Mouse (Mus musculus) embryonic facial prominence, embryonic 13.5 days (tissue): ENCODE data around the gene Pcif1. TPM values are rescaled to one million over a fixed set of nuclear protein-coding genes. Genes with fewer than 3 reads are reported as not detected.
"Not testable (repeated sequence)": the region's sequence is repeated elsewhere in the genome, so short reads cannot be mapped to it uniquely, and the experiment has no call there.

Experiments used
- ATAC-seq: fragments of 200-750 bp; cut with Nextera tagmentation; 2 replicates; pipeline ENCODE4 v1.8.0; 2017; ENCODE audit warnings: low read depth; ENCODE audit not compliant: insufficient number of reproducible peaks, insufficient read depth, low FRiP score, low TSS enrichment
- H3K27ac ChIP-seq: fragments of 300-500 bp; sonication (generic); 2 replicates; pipeline ENCODE4 v1.5.1; 2015; ENCODE audit warnings: moderate library complexity, mild to moderate bottlenecking, inconsistent platforms
- H3K27me3 ChIP-seq: fragments of 300-500 bp; sonication (generic); 2 replicates; pipeline ENCODE4 v1.6.1; 2015; ENCODE audit warnings: mild to moderate bottlenecking, inconsistent platforms
- H3K36me3 ChIP-seq: fragments of 300-500 bp; sonication (generic); 2 replicates; pipeline ENCODE4 v1.6.1; 2015; ENCODE audit warnings: mild to moderate bottlenecking, inconsistent platforms
- H3K4me1 ChIP-seq: fragments of 300-500 bp; sonication (generic); 2 replicates; pipeline ENCODE4 v1.6.1; 2015; ENCODE audit warnings: inconsistent platforms
- H3K4me2 ChIP-seq: fragments of 300-500 bp; sonication (generic); 2 replicates; pipeline ENCODE4 v1.6.1; 2015; ENCODE audit warnings: moderate library complexity, mild to moderate bottlenecking, inconsistent platforms
- H3K4me3 ChIP-seq: fragments of 300-500 bp; sonication (generic); 2 replicates; pipeline ENCODE4 v1.5.1; 2015; ENCODE audit warnings: mild to moderate bottlenecking, inconsistent platforms
- H3K9ac ChIP-seq: fragments of 300-500 bp; sonication (generic); 2 replicates; pipeline ENCODE4 v1.6.1; 2015; ENCODE audit warnings: mild to moderate bottlenecking, inconsistent platforms
- H3K9me3 ChIP-seq: fragments of 300-500 bp; sonication (generic); 2 replicates; pipeline ENCODE4 v1.6.1; 2016; ENCODE audit warnings: inconsistent platforms
- WGBS: fragments of 180-500 bp; shearing (Covaris S2); methylation state at CpG from one replicate; pipeline ENCODE4 v1.1.7; 2015; ENCODE audit warnings: mixed read lengths; 5-methylcytosine and 5-hydroxymethylcytosine counted together
- polyA plus RNA-seq: library from polyadenylated mRNA; unstranded; fragments of >200 nt; fragmentation: Nextera tagmentation; extraction: Ambion mirVana; gene quantifications from 2 replicates; pipeline ENCODE4 v1.2.1, GENCODE M21; 2015

Gene Pcif1
- polyA plus RNA-seq = 78.4 and 78.8 TPM in 2 replicates

- ATAC-seq = peak; percentile 88
- under 1% methylated on average over 35 of the region's 40 CpGs for WGBS
- peaks cover 17% of the 10 kb centered on the region for H3K36me3 ChIP-seq
- no peaks in the 10 kb centered on the region for H3K9me3 ChIP-seq
- peaks cover 36% of the 10 kb centered on the region for H3K4me1 ChIP-seq
- H3K9ac ChIP-seq = peak within 1 kb of the TSS; percentile 100
- peak within 1 kb of the TSS; percentile 92 for H3K4me3 ChIP-seq
- H3K27ac ChIP-seq = peak within 1 kb of the TSS; percentile 100
- H3K4me2 ChIP-seq = peak within 1 kb of the TSS; percentile 94
- no peaks in the 10 kb centered on the region for H3K27me3 ChIP-seq
Observed at GRCm38 (mm10) chr2:164879228-164879567, at the start of gene Pcif1. TSS of gene Pcif1 (plus strand) at chr2:164879304.

- no peak overlapping the region for H3K27ac ChIP-seq
- peaks cover 17% of the 10 kb centered on the region for H3K4me1 ChIP-seq
- H3K36me3 ChIP-seq = peaks cover 34% of the 10 kb centered on the region
- H3K9ac ChIP-seq = no peak overlapping the region
- ATAC-seq = no peak
- no peaks in the 10 kb centered on the region for H3K27me3 ChIP-seq
- H3K4me3 ChIP-seq = no peak overlapping the region
- H3K9me3 ChIP-seq = no peaks in the 10 kb centered on the region
- 87% methylated on average over 10 of the region's 10 CpGs for WGBS
- H3K4me2 ChIP-seq = no peak overlapping the region
Observed at GRCm38 (mm10) chr2:164831029-164831428, 48.1 kb upstream of the Pcif1 start.

- WGBS = 62% methylated on average over 16 of the region's 16 CpGs
Observed at GRCm38 (mm10) chr2:164832032-164832747, 46.9 kb upstream of the Pcif1 start.

GRCm38 (mm10) chr2:164832748-164833301 is 46.3 kb upstream of the Pcif1 start, which contains the start of gene Ctsa:
TSS of gene Ctsa (plus strand) at chr2:164832873.
- Histone ChIP-seq H3K36me3 (peaks cover 30% of the 10 kb centered on the region), H3K4me1 (peaks cover 17% of the 10 kb centered on the region), H3K4me3 (peak within 1 kb of the TSS; percentile 64), H3K27me3 (no peaks in the 10 kb centered on the region), H3K4me2 (peak within 1 kb of the TSS; percentile 85), H3K9me3 (no peaks in the 10 kb centered on the region), H3K27ac (peak within 1 kb of the TSS; percentile 85), H3K9ac (peak within 1 kb of the TSS; percentile 86)
- peak; percentile 59; the same call in 1 of the 2 replicates for ATAC-seq
- WGBS = under 1% methylated on average over 35 of the region's 35 CpGs

More at GRCm38 (mm10) chr2:164832032-164832747, 46.9 kb upstream of the Pcif1 start:
- Histone ChIP-seq H3K9ac (peak overlapping the region; percentile 86), H3K27ac (peak overlapping the region; percentile 85), H3K9me3 (no peaks in the 10 kb centered on the region), H3K4me3 (peak overlapping the region; percentile 64), H3K27me3 (no peaks in the 10 kb centered on the region), H3K4me2 (peak overlapping the region; percentile 85), H3K36me3 (peaks cover 33% of the 10 kb centered on the region), H3K4me1 (peaks cover 17% of the 10 kb centered on the region)
- no peak for ATAC-seq

- peak within 1 kb of the TSS; percentile 85 for H3K4me2 ChIP-seq
- no peaks in the 10 kb centered on the region for H3K9me3 ChIP-seq
- H3K27ac ChIP-seq = peak within 1 kb of the TSS; percentile 85
- H3K36me3 ChIP-seq = peaks cover 30% of the 10 kb centered on the region
- H3K9ac ChIP-seq = peak within 1 kb of the TSS; percentile 86
- H3K4me1 ChIP-seq = peaks cover 17% of the 10 kb centered on the region
- H3K4me3 ChIP-seq = peak within 1 kb of the TSS; percentile 64
- ATAC-seq = peak; percentile 72
- no peaks in the 10 kb centered on the region for H3K27me3 ChIP-seq
- WGBS = under 1% methylated on average over 31 of the region's 31 CpGs
Observed at GRCm38 (mm10) chr2:164833314-164833959, 45.7 kb upstream of the Pcif1 start, which contains the start of gene Neurl2. TSS of gene Neurl2 (minus strand) at chr2:164833456.

- Histone ChIP-seq H3K9ac (peak overlapping the region; percentile 86), H3K4me3 (peak overlapping the region; percentile 64), H3K4me2 (peak overlapping the region; percentile 85), H3K9me3 (no peaks in the 10 kb centered on the region), H3K27ac (no peak overlapping the region), H3K4me1 (peaks cover 17% of the 10 kb centered on the region), H3K36me3 (peaks cover 35% of the 10 kb centered on the region), H3K27me3 (no peaks in the 10 kb centered on the region)
- no peak for ATAC-seq
- 39% methylated on average over 8 of the region's 8 CpGs for WGBS
Observed at GRCm38 (mm10) chr2:164834531-164834930, 44.6 kb upstream of the Pcif1 start.

GRCm38 (mm10) chr2:164835164-164835563 is 43.9 kb upstream of the Pcif1 start:
- Histone ChIP-seq H3K36me3 (peaks cover 42% of the 10 kb centered on the region), H3K4me1 (peaks cover 17% of the 10 kb centered on the region), H3K9ac (no peak overlapping the region), H3K9me3 (no peaks in the 10 kb centered on the region), H3K4me2 (no peak overlapping the region; the same call in 1 of the 2 replicates), H3K4me3 (peak overlapping the region; percentile 64; the same call in 1 of the 2 replicates), H3K27ac (no peak overlapping the region), H3K27me3 (no peaks in the 10 kb centered on the region)
- 89% methylated on average over 4 of the region's 4 CpGs for WGBS
- no peak for ATAC-seq

GRCm38 (mm10) chr2:164845782-164846181 is 33.3 kb upstream of the Pcif1 start:
- WGBS = 57% methylated on average over 3 of the region's 3 CpGs
- Histone ChIP-seq H3K4me2 (no peak overlapping the region), H3K4me3 (no peak overlapping the region), H3K9ac (no peak overlapping the region), H3K27ac (no peak overlapping the region), H3K4me1 (no peaks in the 10 kb centered on the region), H3K27me3 (no peaks in the 10 kb centered on the region), H3K36me3 (peaks cover 32% of the 10 kb centered on the region), H3K9me3 (no peaks in the 10 kb centered on the region)
- ATAC-seq = no peak

GRCm38 (mm10) chr2:164850061-164850460 is 29.0 kb upstream of the Pcif1 start:
- no peak overlapping the region for H3K4me2 ChIP-seq
- H3K4me3 ChIP-seq = no peak overlapping the region
- 86% methylated on average over 8 of the region's 8 CpGs for WGBS
- H3K9ac ChIP-seq = no peak overlapping the region
- no peak for ATAC-seq
- no peak overlapping the region for H3K27ac ChIP-seq
- H3K9me3 ChIP-seq = no peaks in the 10 kb centered on the region
- H3K36me3 ChIP-seq = peaks cover 38% of the 10 kb centered on the region
- no peaks in the 10 kb centered on the region for H3K4me1 ChIP-seq
- H3K27me3 ChIP-seq = peaks cover 9% of the 10 kb centered on the region

GRCm38 (mm10) chr2:164855572-164855971 is 23.5 kb upstream of the Pcif1 start:
- WGBS = 71% methylated on average over 5 of the region's 5 CpGs
- H3K36me3 ChIP-seq = peaks cover 26% of the 10 kb centered on the region
- not testable (repeated sequence) for H3K9me3 ChIP-seq, ATAC-seq, H3K9ac ChIP-seq, H3K27ac ChIP-seq
- H3K27me3 ChIP-seq = peaks cover 42% of the 10 kb centered on the region
- H3K4me3 ChIP-seq = peak overlapping the region; percentile 56; the same call in 1 of the 2 replicates
- peaks cover 37% of the 10 kb centered on the region for H3K4me1 ChIP-seq
- peak overlapping the region; percentile 96 for H3K4me2 ChIP-seq

GRCm38 (mm10) chr2:164856309-164857100 is 22.6 kb upstream of the Pcif1 start:
- H3K4me1 ChIP-seq = peaks cover 37% of the 10 kb centered on the region
- ATAC-seq = no peak
- peak overlapping the region; percentile 71 for H3K9ac ChIP-seq
- no peaks in the 10 kb centered on the region for H3K9me3 ChIP-seq
- H3K27me3 ChIP-seq = peaks cover 42% of the 10 kb centered on the region
- H3K27ac ChIP-seq = peak overlapping the region; percentile 88
- peaks cover 17% of the 10 kb centered on the region for H3K36me3 ChIP-seq
- peak overlapping the region; percentile 96 for H3K4me2 ChIP-seq
- under 1% methylated on average over 42 of the region's 42 CpGs for WGBS
- peak overlapping the region; percentile 56 for H3K4me3 ChIP-seq
